In genomic region chr11:23047663-23048582, GRCm38 (mm10) we compare ENCODE assay signal across 8 mouse cellular contexts. TPM values are rescaled to one million over a fixed set of nuclear protein-coding genes. Genes with fewer than 3 reads are reported as not detected.
DNase-seq lines count a peak whose midpoint lies in the region; ATAC-seq and TF ChIP-seq lines count a peak whose summit lies in the region.

No protein-coding gene starts in this region.

- H3K4me3 ChIP-seq in kidney, adult 2 months (ENCODE audit: insufficient read depth, low read depth, low read length): peak overlapping the region; percentile 23; the same call in 1 of the 2 replicates
- H3K4me3 ChIP-seq in midbrain, embryonic 12.5 days: peak overlapping the region; percentile 1; the same call in 1 of the 2 replicates

- peak; percentile 39 to 53; a peak in 3 of 4 replicates for ATAC-seq in hematopoietic stem cell, adult 5-6 weeks (replicated peaks in 1 of 2; ENCODE audit: insufficient read depth in 1 of 2, low FRiP score in 2 of 2, low TSS enrichment in 1 of 2, low read depth in 1 of 2, poor library complexity in 2 of 2, severe bottlenecking in 2 of 2)
- no peak for ATAC-seq in midbrain, embryonic 12.5 days (ENCODE audit: low FRiP score, low read depth)

- H3K9me3 ChIP-seq in midbrain, embryonic 12.5 days: no peaks in the 10 kb centered on the region

- no peaks in the 10 kb centered on the region for H3K36me3 ChIP-seq in kidney, adult 2 months (ENCODE audit: control insufficient read depth, insufficient read depth, low read length)
- H3K36me3 ChIP-seq in midbrain, embryonic 12.5 days: no peaks in the 10 kb centered on the region

- WGBS in kidney, adult 2 months: 22% methylated on average over 20 of the region's 20 CpGs
- WGBS in midbrain, embryonic 12.5 days: 45% methylated on average over 20 of the region's 20 CpGs

- peaks cover 8% of the 10 kb centered on the region; the same call in 1 of the 2 replicates for H3K4me1 ChIP-seq in kidney, adult 2 months (ENCODE audit: control insufficient read depth, insufficient read depth, low read length)
- H3K4me1 ChIP-seq in midbrain, embryonic 12.5 days: peaks cover 6% of the 10 kb centered on the region; the same call in 1 of the 2 replicates

- no peak overlapping the region for H3K27ac ChIP-seq in kidney, adult 2 months (ENCODE audit: insufficient read depth, low read depth, low read length)
- no peak overlapping the region for H3K27ac ChIP-seq in midbrain, embryonic 12.5 days (replicated peaks)

- H3K4me2 ChIP-seq in midbrain, embryonic 12.5 days (replicated peaks): peak overlapping the region; percentile 22

- DNase-seq in kidney, adult 2 months: no peak
- no peak for DNase-seq in kidney, postnatal 10 days
- DNase-seq in brain, embryonic 14.5 days (ENCODE audit: low read depth): peak; percentile 24
- no peak for DNase-seq in Muller cell, postnatal 12 days (ENCODE audit: inconsistent ontology term)
- DNase-seq in ovary, postnatal 14 days (ENCODE audit: low spot score): no peak
- DNase-seq in frontal cortex, postnatal 10 days (ENCODE audit: low spot score in 2 of 2): no peak

- H3K27me3 ChIP-seq in kidney, adult 2 months (replicated peaks; ENCODE audit: control insufficient read depth, insufficient read depth, low read length): no peaks in the 10 kb centered on the region
- no peaks in the 10 kb centered on the region; the same call in 1 of the 2 replicates for H3K27me3 ChIP-seq in midbrain, embryonic 12.5 days

- no peak for TF ChIP-seq CTCF in kidney, adult 2 months (conservative IDR thresholded peaks at IDR 0.05; ENCODE audit: insufficient read depth, insufficient read length, low read depth, low read length)
- no peak for TF ChIP-seq CTCF in brain, embryonic 14.5 days (IDR thresholded peaks at IDR 0.05; ENCODE audit: borderline replicate concordance, extremely low read depth, insufficient read depth, insufficient read length)

- TF ChIP-seq POLR2A in kidney, adult 2 months (IDR thresholded peaks at IDR 0.05; ENCODE audit: low read depth, low read length): no peak
- no peak for TF ChIP-seq POLR2A in brain, embryonic 14.5 days (IDR thresholded peaks at IDR 0.05; ENCODE audit: borderline replicate concordance, extremely low read depth, insufficient read depth, insufficient read length, poor library complexity, severe bottlenecking)

- H3K9ac ChIP-seq in midbrain, embryonic 12.5 days (replicated peaks): no peak overlapping the region

RNA-seq across cellular contexts. Expression of gene Fam161a, which starts 40.6 kb away (rescaled TPM):
- 2.5 and 4.0 TPM in 2 replicates for polyA plus RNA-seq in kidney, adult 2 months (2012; rRNA removed)
- 3.5 and 4.3 TPM in 2 replicates for polyA plus RNA-seq in brain, embryonic 14.5 days (2012; rRNA removed)
- 2.3 and 4.2 TPM in 2 replicates for total RNA-seq in hematopoietic stem cell, adult 5-6 weeks (2017)
- 4.6 and 4.7 TPM in 2 replicates for polyA plus RNA-seq in midbrain, embryonic 12.5 days (2016; fragmentation: Nextera tagmentation; extraction: Ambion mirVana)

RNA-seq across cellular contexts. Expression of gene Cct4, which starts 57.6 kb away (rescaled TPM):
- polyA plus RNA-seq in kidney, adult 2 months (2012; rRNA removed): 109 and 148 TPM in 2 replicates
- 127 and 169 TPM in 2 replicates for polyA plus RNA-seq in brain, embryonic 14.5 days (2012; rRNA removed)
- 299 and 343 TPM in 2 replicates for total RNA-seq in hematopoietic stem cell, adult 5-6 weeks (2017)
- polyA plus RNA-seq in midbrain, embryonic 12.5 days (2016; fragmentation: Nextera tagmentation; extraction: Ambion mirVana): 350 and 378 TPM in 2 replicates
